Mouse (Mus musculus): ENCODE data around the gene Gm38431. TPM values are rescaled to one million over a fixed set of nuclear protein-coding genes. Genes with fewer than 3 reads are reported as not detected.

The Gm38431 gene
- total RNA-seq, 1 experiment from 2014 or later = 4.7 TPM

- no peak for ATAC-seq (ENCODE audit: extremely low read depth, insufficient number of reproducible peaks, low FRiP score, poor library complexity, severe bottlenecking)
Measured at GRCm38 (mm10) chr9:21028560-21029110, 63.2 kb downstream of the Gm38431 start.

GRCm38 (mm10) chr9:21027774-21028290, 64.0 kb downstream of the Gm38431 start:
- ATAC-seq (ENCODE audit: extremely low read depth, insufficient number of reproducible peaks, low FRiP score, poor library complexity, severe bottlenecking) = no peak

GRCm38 (mm10) chr9:21026849-21027248, 64.9 kb downstream of the Gm38431 start:
- no peak for ATAC-seq (ENCODE audit: extremely low read depth, insufficient number of reproducible peaks, low FRiP score, poor library complexity, severe bottlenecking)

- no peak for ATAC-seq (ENCODE audit: extremely low read depth, insufficient number of reproducible peaks, low FRiP score, poor library complexity, severe bottlenecking)
Measured at GRCm38 (mm10) chr9:21025258-21025810, 66.5 kb downstream of the Gm38431 start.

- no peak for ATAC-seq (ENCODE audit: extremely low read depth, insufficient number of reproducible peaks, low FRiP score, poor library complexity, severe bottlenecking)
Measured at GRCm38 (mm10) chr9:21022726-21023125, 69.1 kb downstream of the Gm38431 start.

GRCm38 (mm10) chr9:21022288-21022687, 69.5 kb downstream of the Gm38431 start:
- ATAC-seq (ENCODE audit: extremely low read depth, insufficient number of reproducible peaks, low FRiP score, poor library complexity, severe bottlenecking) = no peak

- no peak for ATAC-seq (ENCODE audit: extremely low read depth, insufficient number of reproducible peaks, low FRiP score, poor library complexity, severe bottlenecking)
Measured at GRCm38 (mm10) chr9:21021363-21021762, 70.4 kb downstream of the Gm38431 start.

- ATAC-seq (ENCODE audit: extremely low read depth, insufficient number of reproducible peaks, low FRiP score, poor library complexity, severe bottlenecking) = no peak
Measured at GRCm38 (mm10) chr9:21018600-21018999, 73.2 kb downstream of the Gm38431 start.

Other genes starting within 250 kb of the Gm38431 start
- 21.3 and 23.1 TPM in 2 replicates for gene A230050P20Rik, start 223.4 kb downstream of the Gm38431 start, total RNA-seq (2017)
- gene Angptl6, start 212.3 kb downstream of the Gm38431 start, total RNA-seq (2017) = 0.25 and 0.70 TPM in 2 replicates
- 42.1 and 48.9 TPM in 2 replicates for gene Ppan, start 203.8 kb downstream of the Gm38431 start, total RNA-seq (2017)
- 91.0 and 92.9 TPM in 2 replicates for gene Eif3g, start 193.4 kb downstream of the Gm38431 start, total RNA-seq (2017)
- 58.3 and 60.4 TPM in 2 replicates for gene Dnmt1, start 132.1 kb downstream of the Gm38431 start, total RNA-seq (2017)
- 0.98 and 1.3 TPM in 2 replicates for gene S1pr2, start 115.2 kb downstream of the Gm38431 start, total RNA-seq (2017)
- gene Mrpl4, start 89.3 kb downstream of the Gm38431 start, total RNA-seq (2017) = 26.6 and 30.0 TPM in 2 replicates
- gene Icam1, start 76.0 kb downstream of the Gm38431 start, total RNA-seq (2017) = 34.6 and 36.9 TPM in 2 replicates
- gene Icam4, start 62.6 kb downstream of the Gm38431 start, total RNA-seq (2017) = not detected in 2 replicates
- 0.12 TPM in 1 of 2 replicates, not detected in the other for gene Icam5, start 59.9 kb downstream of the Gm38431 start, total RNA-seq (2017)
- gene Zglp1, start 24.9 kb downstream of the Gm38431 start, total RNA-seq (2017) = not detected in 2 replicates
- gene Gm49373, start 18.9 kb downstream of the Gm38431 start, total RNA-seq (2017) = 0.23 and 0.25 TPM in 2 replicates
- 11.1 and 15.7 TPM in 2 replicates for gene Fdx1l, start 18.4 kb downstream of the Gm38431 start, total RNA-seq (2017)
- gene Raver1, start within 50 bp of the Gm38431 start, total RNA-seq (2017) = 15.0 and 15.4 TPM in 2 replicates
- gene Tyk2, start 39.2 kb upstream of the Gm38431 start, total RNA-seq (2017) = 30.4 and 32.4 TPM in 2 replicates
- 117 and 133 TPM in 2 replicates for gene Cdc37, start 58.0 kb upstream of the Gm38431 start, total RNA-seq (2017)
- gene Pde4a, start 73.7 kb upstream of the Gm38431 start, total RNA-seq (2017) = 1.5 and 2.6 TPM in 2 replicates
- gene Keap1, start 147.4 kb upstream of the Gm38431 start, total RNA-seq (2017) = 25.0 and 29.5 TPM in 2 replicates
- gene S1pr5, start 156.4 kb upstream of the Gm38431 start, total RNA-seq (2017) = 4.7 and 5.9 TPM in 2 replicates
- gene Atg4d, start 173.3 kb upstream of the Gm38431 start, total RNA-seq (2017) = 18.3 and 31.7 TPM in 2 replicates
- 175 and 178 TPM in 2 replicates for gene Kri1, start 196.0 kb upstream of the Gm38431 start, total RNA-seq (2017)
- 74.5 and 93.6 TPM in 2 replicates for gene Cdkn2d, start 199.4 kb upstream of the Gm38431 start, total RNA-seq (2017)
- gene Ap1m2, start 220.3 kb upstream of the Gm38431 start, total RNA-seq (2017) = 7.6 and 13.6 TPM in 2 replicates
- gene Slc44a2, start 228.7 kb upstream of the Gm38431 start, total RNA-seq (2017) = 269 and 279 TPM in 2 replicates